Mouse (Mus musculus) c-Kit-positive CD71-positive TER-119-negative erythroid progenitor cells, embryonic 14.5 days (primary cell): ENCODE results near the gene Pigr.

ENCODE experiments used
- DNase-seq: peaks from one replicate; pipeline ENCODE4 v3.0.0-alpha.2; 2013; ENCODE audit warnings: low read depth

Gene Pigr

DNA sequence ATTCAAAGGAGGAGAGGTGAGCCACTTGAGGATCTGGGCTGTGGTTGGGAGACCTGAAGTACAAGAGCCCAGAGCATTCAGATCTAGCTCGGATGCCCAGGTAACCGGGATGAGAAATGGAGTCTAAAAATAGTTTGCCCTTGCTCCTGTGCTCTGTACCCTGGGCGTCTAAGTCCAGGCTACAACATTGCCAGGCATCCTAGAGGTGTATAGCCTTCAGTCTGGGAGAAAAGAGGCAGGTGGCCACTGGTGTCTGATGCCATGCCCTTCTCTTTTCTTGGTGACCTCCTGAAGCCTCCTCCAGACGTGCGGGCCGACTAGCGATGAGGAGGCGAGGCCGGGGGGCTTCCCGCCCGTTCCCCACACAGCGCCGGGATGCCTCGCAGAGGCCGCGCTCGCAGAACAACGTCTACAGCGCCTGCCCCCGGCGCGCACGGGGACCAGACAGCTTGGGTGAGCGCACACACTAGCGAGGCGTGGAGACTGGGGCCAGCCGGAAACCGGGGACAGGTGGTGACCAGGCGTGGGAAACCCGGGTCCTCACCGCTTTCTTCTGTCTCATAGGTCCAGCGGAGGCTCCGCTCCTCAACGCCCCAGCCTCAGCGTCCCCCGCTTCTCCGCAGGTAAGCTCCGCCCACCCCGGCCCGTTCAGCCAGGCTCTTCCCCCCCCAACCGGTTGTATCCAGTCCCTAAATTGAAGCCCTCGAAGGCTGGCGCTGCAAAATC, 51.6 kb downstream of the Pigr start:
- no peak for DNase-seq

DNA sequence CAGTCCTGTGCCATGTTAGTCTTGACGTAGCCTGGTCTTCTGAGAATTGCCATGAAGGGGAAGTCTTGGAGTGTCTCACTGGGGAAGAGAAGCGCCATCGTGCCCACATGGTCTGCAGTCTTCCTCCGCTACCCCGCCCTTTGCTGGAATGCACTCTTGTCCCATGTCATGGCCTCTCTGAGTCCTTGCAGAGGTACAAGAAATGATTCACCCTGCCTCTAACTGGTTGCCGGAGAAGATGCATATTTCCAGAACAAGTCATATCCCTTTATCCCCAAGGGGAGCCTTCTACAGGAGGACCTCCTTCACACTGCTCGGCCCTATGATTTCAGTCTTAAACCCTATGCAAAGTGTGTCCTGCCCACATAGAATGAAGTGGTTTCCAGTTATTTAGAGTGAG, 53.4 kb downstream of the Pigr start:
- no peak for DNase-seq

DNA sequence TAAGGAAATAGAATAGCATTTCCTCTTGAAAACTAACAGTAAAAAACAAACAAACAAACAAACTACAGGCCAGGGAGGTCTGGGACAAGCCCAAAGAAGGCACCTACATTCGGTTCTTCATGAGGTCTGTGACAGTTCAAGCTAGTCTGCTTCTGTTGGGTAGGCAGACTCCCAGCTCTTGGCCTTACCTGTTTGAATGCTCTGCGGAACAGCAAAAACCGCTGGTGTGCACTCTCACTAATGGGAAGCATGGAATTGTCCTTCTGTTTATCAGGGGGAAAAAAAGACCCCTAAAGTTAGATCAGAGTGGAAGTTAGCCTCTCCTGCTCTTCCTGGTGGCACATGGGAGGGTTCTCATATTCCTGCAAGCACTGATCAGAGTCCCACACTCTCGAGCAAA, 56.7 kb downstream of the Pigr start:
- no peak for DNase-seq

DNA sequence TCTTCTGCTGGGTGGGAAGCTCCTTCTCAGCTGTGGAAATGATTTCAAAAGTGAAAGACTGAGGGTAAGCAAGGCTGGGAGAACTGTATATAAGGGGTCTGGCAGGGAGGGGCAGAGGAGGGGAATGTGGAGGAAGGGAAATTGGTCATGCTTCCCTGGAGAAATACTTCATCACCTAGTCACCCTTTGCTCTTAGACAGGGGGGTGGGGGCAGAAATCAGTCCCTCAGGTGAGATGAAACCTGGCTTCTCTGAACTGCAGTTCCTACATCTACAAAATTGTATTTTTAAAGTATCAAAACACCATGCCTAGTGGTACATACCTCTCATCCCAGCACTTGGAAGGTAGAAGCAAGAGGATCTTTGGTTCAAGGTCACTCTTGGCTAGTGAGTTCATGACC, 60.9 kb downstream of the Pigr start, which contains the start of gene Il24:
Gene Il24, minus strand, starts transcription at position 101 of the 400 bp plus-strand sequence.
- DNase-seq, result no peak

DNA sequence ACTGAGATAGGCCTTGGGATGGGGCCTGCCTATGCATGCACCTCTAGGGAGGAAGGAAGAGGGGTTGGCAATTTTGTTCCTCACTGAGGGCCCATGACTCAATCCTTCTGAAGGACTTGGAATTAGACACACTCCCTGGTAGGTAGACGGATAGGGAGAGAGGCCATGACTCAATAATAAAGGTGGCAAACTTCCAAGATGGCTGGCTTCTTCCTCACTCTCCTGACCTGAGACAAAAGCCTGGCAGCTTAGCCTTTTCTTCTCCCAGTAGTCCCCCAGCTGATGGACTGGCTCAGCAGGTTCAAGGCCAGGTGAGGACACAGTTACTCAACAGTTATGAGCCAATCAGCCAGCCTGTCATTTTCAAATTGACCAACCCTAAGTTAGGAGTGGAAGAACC, 66.0 kb downstream of the Pigr start:
- DNase-seq, result no peak

DNA sequence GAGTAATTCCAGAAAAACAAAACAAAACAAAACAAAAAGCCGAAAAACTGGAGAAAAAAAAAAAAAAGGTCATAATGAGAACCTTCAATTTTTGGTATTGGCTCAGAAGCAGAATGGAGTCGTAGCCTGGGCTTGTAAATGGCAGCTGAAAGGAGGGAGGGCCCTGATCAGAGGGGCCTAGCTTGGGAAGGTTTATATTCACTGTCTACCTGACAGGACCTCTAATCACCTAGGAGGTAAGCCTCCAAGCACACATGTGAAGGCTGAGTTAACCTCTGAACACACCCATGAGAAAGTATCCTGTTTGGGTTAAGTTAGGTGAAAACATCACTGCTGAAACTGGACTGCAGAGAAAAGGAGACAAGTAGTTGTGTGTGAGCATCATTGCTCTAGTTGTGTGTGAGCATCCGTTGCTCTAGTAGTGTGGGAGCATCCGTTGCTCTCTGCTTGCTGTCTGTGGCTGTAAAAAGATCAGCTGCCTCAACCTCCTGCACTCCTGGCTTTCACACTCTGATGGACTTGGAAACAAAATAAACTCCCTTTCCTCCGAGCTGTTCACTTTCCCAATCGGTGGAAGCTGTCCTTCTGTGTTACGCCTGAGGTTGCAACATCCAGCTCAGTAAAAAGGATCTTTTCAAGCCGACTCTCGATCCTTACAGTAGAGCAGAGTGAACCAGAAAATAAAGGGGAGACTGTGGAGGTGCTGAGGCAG, 67.0 kb downstream of the Pigr start:
- no peak for DNase-seq

DNA sequence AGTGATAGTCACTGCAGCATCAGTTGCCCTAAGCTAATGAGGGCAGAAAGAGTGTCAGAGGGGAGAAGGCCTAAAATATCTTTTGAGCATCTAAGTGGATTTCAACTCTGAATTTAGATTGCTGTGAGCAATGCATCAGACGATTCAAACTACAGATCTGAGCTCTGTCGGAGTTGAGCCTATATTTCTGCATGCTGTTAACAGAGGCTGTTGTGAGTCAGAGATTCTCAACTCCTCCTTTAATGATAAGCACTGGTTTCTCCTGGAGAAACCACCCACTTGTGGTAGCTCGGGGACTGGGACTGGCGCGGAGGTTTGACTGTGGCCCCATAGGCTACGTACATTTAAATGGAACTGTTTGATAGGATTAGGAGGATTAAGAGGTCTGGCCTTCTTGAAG, 68.0 kb downstream of the Pigr start:
- DNase-seq, result no peak
